Mouse (Mus musculus) myocyte (in vitro differentiated cells): ENCODE results near the gene Ifne.

Experiments used
- POLR2A ChIP-seq: IDR thresholded peaks from one replicate; pipeline ENCODE4 v1.6.1; 2011; ENCODE audit warnings: low read depth, mild to moderate bottlenecking, control low read depth, moderate library complexity; ENCODE audit not compliant: insufficient read length
- USF1 ChIP-seq: IDR thresholded peaks from one replicate; pipeline ENCODE4 v1.6.1; 2011; ENCODE audit warnings: low read depth, mild to moderate bottlenecking, control low read depth, moderate library complexity

DNA sequence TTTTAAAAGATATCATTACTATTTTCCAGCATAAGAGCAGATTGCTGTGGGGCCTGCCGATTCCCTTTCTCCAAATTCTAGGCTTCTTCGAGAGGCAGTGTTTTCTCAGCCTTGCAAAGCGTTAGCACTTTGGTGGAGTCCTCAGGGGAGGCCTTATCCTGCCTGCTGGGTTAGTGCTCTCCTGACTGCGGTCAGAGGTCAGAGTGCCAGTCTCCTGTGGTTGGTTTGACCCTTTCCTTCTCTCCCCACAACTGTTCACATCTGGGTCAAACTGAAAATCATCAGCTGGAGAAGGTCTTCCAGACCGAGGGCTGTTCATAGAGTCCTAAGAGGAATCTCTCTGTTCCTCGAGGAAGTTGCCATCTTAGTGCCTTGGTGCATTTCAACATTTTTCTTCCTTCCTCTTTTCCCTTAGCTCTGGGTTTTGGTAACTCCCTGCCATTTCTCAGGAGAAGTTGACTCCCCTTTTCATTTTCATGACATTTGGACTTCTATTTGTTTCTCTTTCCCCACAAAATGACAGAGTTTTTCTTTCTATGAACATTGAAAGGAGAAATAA, 14.9 kb downstream of the Ifne start:
- no peak for TF ChIP-seq POLR2A
- TF ChIP-seq USF1: no peak
